Mouse (Mus musculus) forebrain, embryonic 14.5 days (tissue): ENCODE measurements around the gene Nid2. TPM values are rescaled to one million over a fixed set of nuclear protein-coding genes. Genes with fewer than 3 reads are reported as not detected.

Experiments
- ATAC-seq: fragments of 200-750 bp; cut with Nextera tagmentation; 2 replicates; pipeline ENCODE4 v1.8.0; 2017; ENCODE audit warnings: mild to moderate bottlenecking, moderate library complexity
- DNase-seq: peaks from one replicate; pipeline ENCODE4 v3.0.0-alpha.2; 2015; ENCODE audit warnings: low spot score
- H3K27ac ChIP-seq: fragments of 300-500 bp; sonication (generic); 2 replicates; pipeline ENCODE4 v1.5.1; 2014; ENCODE audit warnings: low read depth, mild to moderate bottlenecking, control low read depth, low read length, moderate library complexity
- H3K27me3 ChIP-seq: fragments of 300-500 bp; sonication (generic); replicated peaks from 2 replicates; pipeline ENCODE4 v1.6.1; 2014; ENCODE audit warnings: low read length, control low read depth, mixed read lengths; ENCODE audit not compliant: control insufficient read depth, insufficient read depth
- H3K36me3 ChIP-seq: fragments of 300-500 bp; sonication (generic); 2 replicates; pipeline ENCODE4 v1.6.1; 2014; ENCODE audit warnings: low read length, control low read depth; ENCODE audit not compliant: control insufficient read depth, insufficient read depth
- H3K4me1 ChIP-seq: fragments of 300-500 bp; sonication (generic); 2 replicates; pipeline ENCODE4 v1.6.1; 2014; ENCODE audit warnings: antibody characterized with exemption, low read length, control low read depth; ENCODE audit not compliant: control insufficient read depth, insufficient read depth
- H3K4me2 ChIP-seq: fragments of 300-500 bp; sonication (generic); 2 replicates; pipeline ENCODE4 v1.6.1; 2014; ENCODE audit warnings: mild to moderate bottlenecking, control low read depth, low read length
- H3K4me3 ChIP-seq: fragments of 300-500 bp; sonication (generic); 2 replicates; pipeline ENCODE4 v1.5.1; 2014; ENCODE audit warnings: low read depth, low read length, control low read depth
- H3K9ac ChIP-seq: fragments of 300-500 bp; sonication (generic); 2 replicates; pipeline ENCODE4 v1.6.1; 2014; ENCODE audit warnings: mild to moderate bottlenecking, low read length, control low read depth, moderate library complexity
- H3K9me3 ChIP-seq: fragments of 300-500 bp; sonication (generic); replicated peaks from 2 replicates; pipeline ENCODE4 v1.6.1; 2016; ENCODE audit warnings: low read length, control low read depth, mixed read lengths; ENCODE audit not compliant: control insufficient read depth
- WGBS: fragments of 180-500 bp; shearing (Covaris S2); extraction: QIAGEN DNeasy Blood & Tissue Kit; methylation state at CpG from one replicate; pipeline ENCODE4 v1.1.7; 2014; 5-methylcytosine and 5-hydroxymethylcytosine counted together
- polyA plus RNA-seq: library from polyadenylated mRNA; unstranded; fragments of >200 nt; fragmentation: Nextera tagmentation; extraction: Ambion mirVana; gene quantifications from 2 replicates; pipeline ENCODE4 v1.2.1, GENCODE M21; 2014

Gene Nid2
- polyA plus RNA-seq, 1 experiment from 2014 or later: 30.9 TPM

GRCm38 (mm10) chr14:19785797-19786588 is 34.9 kb downstream of the Nid2 start:
- Histone ChIP-seq H3K9me3 (no peaks in the 10 kb centered on the region), H3K4me2 (no peak overlapping the region), H3K27me3 (no peaks in the 10 kb centered on the region), H3K4me3 (no peak overlapping the region), H3K9ac (no peak overlapping the region), H3K27ac (no peak overlapping the region), H3K36me3 (no peaks in the 10 kb centered on the region), H3K4me1 (no peaks in the 10 kb centered on the region)
- ATAC-seq (no peak), DNase-seq (no peak)
- 80% methylated on average over 9 of the region's 9 CpGs for WGBS

GRCm38 (mm10) chr14:19788443-19788842 is 37.4 kb downstream of the Nid2 start:
- H3K27me3 ChIP-seq: no peaks in the 10 kb centered on the region
- H3K27ac ChIP-seq: no peak overlapping the region
- H3K36me3 ChIP-seq: no peaks in the 10 kb centered on the region
- no peaks in the 10 kb centered on the region for H3K9me3 ChIP-seq
- no peak overlapping the region for H3K4me3 ChIP-seq
- DNase-seq (no peak), ATAC-seq (no peak)
- no peak overlapping the region for H3K9ac ChIP-seq
- H3K4me2 ChIP-seq: no peak overlapping the region
- 91% methylated on average over 1 of the region's 1 CpGs for WGBS
- no peaks in the 10 kb centered on the region for H3K4me1 ChIP-seq

GRCm38 (mm10) chr14:19794881-19795280 is 43.8 kb downstream of the Nid2 start:
- ATAC-seq: no peak
- H3K36me3 ChIP-seq: no peaks in the 10 kb centered on the region
- 81% methylated on average over 4 of the region's 4 CpGs for WGBS

GRCm38 (mm10) chr14:19796541-19797304 is 45.7 kb downstream of the Nid2 start:
- Histone ChIP-seq H3K36me3 (no peaks in the 10 kb centered on the region), H3K4me2 (no peak overlapping the region), H3K27me3 (no peaks in the 10 kb centered on the region), H3K9ac (no peak overlapping the region), H3K4me3 (no peak overlapping the region), H3K9me3 (no peaks in the 10 kb centered on the region), H3K27ac (no peak overlapping the region), H3K4me1 (no peaks in the 10 kb centered on the region)
- WGBS: 92% methylated on average over 18 of the region's 18 CpGs
- ATAC-seq (no peak), DNase-seq (no peak)

More at GRCm38 (mm10) chr14:19794881-19795280, 43.8 kb downstream of the Nid2 start:
- Histone ChIP-seq H3K4me3 (no peak overlapping the region), H3K9ac (no peak overlapping the region), H3K9me3 (no peaks in the 10 kb centered on the region), H3K4me2 (no peak overlapping the region), H3K27me3 (no peaks in the 10 kb centered on the region), H3K27ac (no peak overlapping the region), H3K4me1 (no peaks in the 10 kb centered on the region)
- DNase-seq: no peak

- Histone ChIP-seq H3K36me3 (no peaks in the 10 kb centered on the region), H3K9ac (no peak overlapping the region), H3K4me2 (no peak overlapping the region), H3K4me3 (no peak overlapping the region), H3K4me1 (no peaks in the 10 kb centered on the region), H3K27ac (no peak overlapping the region), H3K9me3 (no peaks in the 10 kb centered on the region), H3K27me3 (no peaks in the 10 kb centered on the region)
- no peak for DNase-seq
- 51% methylated on average over 2 of the region's 2 CpGs for WGBS
- no peak for ATAC-seq
Observed at GRCm38 (mm10) chr14:19800485-19800884, 49.4 kb downstream of the Nid2 start.

- Histone ChIP-seq H3K9ac (no peak overlapping the region), H3K36me3 (no peaks in the 10 kb centered on the region), H3K27me3 (no peaks in the 10 kb centered on the region), H3K4me2 (no peak overlapping the region), H3K4me3 (no peak overlapping the region), H3K27ac (no peak overlapping the region), H3K4me1 (no peaks in the 10 kb centered on the region), H3K9me3 (no peaks in the 10 kb centered on the region)
- no peak for DNase-seq
- 81% methylated on average over 8 of the region's 8 CpGs for WGBS
- no peak for ATAC-seq
Observed at GRCm38 (mm10) chr14:19801474-19802215, 50.6 kb downstream of the Nid2 start.

GRCm38 (mm10) chr14:19803222-19803621 is 52.2 kb downstream of the Nid2 start:
- 47% methylated on average over 4 of the region's 4 CpGs for WGBS
- no peaks in the 10 kb centered on the region for H3K27me3 ChIP-seq
- H3K4me1 ChIP-seq: no peaks in the 10 kb centered on the region
- H3K27ac ChIP-seq: no peak overlapping the region
- no peak overlapping the region for H3K4me2 ChIP-seq
- no peak for DNase-seq
- no peak overlapping the region for H3K4me3 ChIP-seq
- ATAC-seq: peak; percentile 49; the same call in 1 of the 2 replicates
- H3K9me3 ChIP-seq: no peaks in the 10 kb centered on the region
- H3K36me3 ChIP-seq: no peaks in the 10 kb centered on the region
- no peak overlapping the region for H3K9ac ChIP-seq

- peak; percentile 47 for DNase-seq
Observed at GRCm38 (mm10) chr14:19803623-19804022, 52.6 kb downstream of the Nid2 start.

More at GRCm38 (mm10) chr14:19803623-19804022, 52.6 kb downstream of the Nid2 start:
- Histone ChIP-seq H3K9ac (no peak overlapping the region), H3K4me3 (no peak overlapping the region), H3K4me1 (no peaks in the 10 kb centered on the region), H3K27me3 (no peaks in the 10 kb centered on the region), H3K9me3 (no peaks in the 10 kb centered on the region), H3K36me3 (no peaks in the 10 kb centered on the region), H3K4me2 (no peak overlapping the region), H3K27ac (no peak overlapping the region)
- WGBS: 37% methylated on average over 10 of the region's 10 CpGs
- ATAC-seq: peak; percentile 63; the same call in 1 of the 2 replicates
